Mouse (Mus musculus): ENCODE data around the gene Gm45785. TPM values are rescaled to one million over a fixed set of nuclear protein-coding genes. Genes with fewer than 3 reads are reported as not detected.

Gene Gm45785
- polyA plus RNA-seq, 1 experiment = not detected

GRCm38 (mm10) chr7:140851916-140852315 lies 4.2 kb downstream of the Gm45785 start:
- peaks cover 26% of the 10 kb centered on the region for H3K79me2 ChIP-seq (ENCODE audit: control insufficient read depth, insufficient read depth)
- no peak overlapping the region for H3K4me3 ChIP-seq (ENCODE audit: insufficient read depth, poor library complexity, severe bottlenecking)
- no peaks in the 10 kb centered on the region for H3K27me3 ChIP-seq (ENCODE audit: control insufficient read depth, insufficient read depth, insufficient read length)
- no peak overlapping the region for H3ac ChIP-seq (ENCODE audit: control insufficient read depth, insufficient read length, low read depth)
- H3K79me3 ChIP-seq (ENCODE audit: low read depth) = peaks cover 18% of the 10 kb centered on the region
- H3K36me3 ChIP-seq (ENCODE audit: control insufficient read depth, insufficient read depth) = peaks cover 22% of the 10 kb centered on the region
- no peak for TF ChIP-seq USF1 (IDR thresholded peaks at IDR 0.05; ENCODE audit: low read depth)
- TF ChIP-seq MAX (IDR thresholded peaks at IDR 0.05) = no peak
- TF ChIP-seq CEBPB (IDR thresholded peaks at IDR 0.05; ENCODE audit: low read depth) = no peak
- no peak for TF ChIP-seq MYOG (IDR thresholded peaks at IDR 0.05; ENCODE audit: control insufficient read depth, extremely low read depth, insufficient read length)
- TF ChIP-seq CTCF (IDR thresholded peaks at IDR 0.05; ENCODE audit: control insufficient read depth, insufficient read depth, insufficient read length) = no peak
- no peak for TF ChIP-seq FOSL1 (IDR thresholded peaks at IDR 0.05; ENCODE audit: insufficient read depth, low read length, poor library complexity, severe bottlenecking)
- no peak for TF ChIP-seq MYOD1 (IDR thresholded peaks at IDR 0.05; ENCODE audit: control insufficient read depth, insufficient read length, low read depth)

GRCm38 (mm10) chr7:140848591-140848990 lies 7.5 kb downstream of the Gm45785 start:
- TF ChIP-seq CEBPB (IDR thresholded peaks at IDR 0.05; ENCODE audit: low read depth) (no peak), CTCF (IDR thresholded peaks at IDR 0.05; ENCODE audit: control insufficient read depth, insufficient read depth, insufficient read length) (no peak), MAX (IDR thresholded peaks at IDR 0.05) (no peak), USF1 (IDR thresholded peaks at IDR 0.05; ENCODE audit: low read depth) (no peak)
- peaks cover 12% of the 10 kb centered on the region for H3K36me3 ChIP-seq (ENCODE audit: control insufficient read depth, insufficient read depth)
- peaks cover under 1% of the 10 kb centered on the region for H3K79me2 ChIP-seq (ENCODE audit: control insufficient read depth, insufficient read depth)
- H3K79me3 ChIP-seq (ENCODE audit: low read depth) = peaks cover 1% of the 10 kb centered on the region
- peaks cover 10% of the 10 kb centered on the region for H3K27me3 ChIP-seq (ENCODE audit: control insufficient read depth, insufficient read depth, insufficient read length)
- no peak overlapping the region for H3K4me3 ChIP-seq (ENCODE audit: insufficient read depth, poor library complexity, severe bottlenecking)
- H3ac ChIP-seq (ENCODE audit: control insufficient read depth, insufficient read length, low read depth) = no peak overlapping the region

- peaks cover 12% of the 10 kb centered on the region for H3K27me3 ChIP-seq (ENCODE audit: control insufficient read depth, insufficient read depth, insufficient read length)
- H3K79me3 ChIP-seq (ENCODE audit: low read depth) = no peaks in the 10 kb centered on the region
- no peak within 1 kb of the TSS for H3ac ChIP-seq (ENCODE audit: control insufficient read depth, insufficient read length, low read depth)
- no peak for TF ChIP-seq FOSL1 (IDR thresholded peaks at IDR 0.05; ENCODE audit: insufficient read depth, low read length, poor library complexity, severe bottlenecking)
- no peak for TF ChIP-seq MYOD1 (IDR thresholded peaks at IDR 0.05; ENCODE audit: control insufficient read depth, insufficient read length, low read depth)
- no peak for TF ChIP-seq USF1 (IDR thresholded peaks at IDR 0.05; ENCODE audit: low read depth)
- no peak for TF ChIP-seq MAX (IDR thresholded peaks at IDR 0.05)
- no peak for TF ChIP-seq MYOG (IDR thresholded peaks at IDR 0.05; ENCODE audit: control insufficient read depth, extremely low read depth, insufficient read length)
- TF ChIP-seq CTCF (IDR thresholded peaks at IDR 0.05; ENCODE audit: control insufficient read depth, insufficient read depth, insufficient read length) = no peak
- no peak for TF ChIP-seq CEBPB (IDR thresholded peaks at IDR 0.05; ENCODE audit: low read depth)
- no peaks in the 10 kb centered on the region for H3K79me2 ChIP-seq (ENCODE audit: control insufficient read depth, insufficient read depth)
- H3K36me3 ChIP-seq (ENCODE audit: control insufficient read depth, insufficient read depth) = peaks cover 5% of the 10 kb centered on the region
- no peak within 1 kb of the TSS for H3K4me3 ChIP-seq (ENCODE audit: insufficient read depth, poor library complexity, severe bottlenecking)
These were observed 8.2 kb downstream of the Gm45785 start, which contains the start of gene Odf3 for GRCm38 (mm10) chr7:140847755-140848580. Odf3 (plus strand) TSS chr7:140847805.

GRCm38 (mm10) chr7:140846676-140847075 lies 9.5 kb downstream of the Gm45785 start:
- peaks cover 12% of the 10 kb centered on the region for H3K27me3 ChIP-seq (ENCODE audit: control insufficient read depth, insufficient read depth, insufficient read length)
- H3K4me3 ChIP-seq (ENCODE audit: insufficient read depth, poor library complexity, severe bottlenecking) = no peak overlapping the region
- H3ac ChIP-seq (ENCODE audit: control insufficient read depth, insufficient read length, low read depth) = no peak overlapping the region
- TF ChIP-seq CEBPB (IDR thresholded peaks at IDR 0.05; ENCODE audit: low read depth) (no peak), MAX (IDR thresholded peaks at IDR 0.05) (no peak), CTCF (IDR thresholded peaks at IDR 0.05; ENCODE audit: control insufficient read depth, insufficient read depth, insufficient read length) (no peak), FOSL1 (IDR thresholded peaks at IDR 0.05; ENCODE audit: insufficient read depth, low read length, poor library complexity, severe bottlenecking) (no peak), MYOD1 (IDR thresholded peaks at IDR 0.05; ENCODE audit: control insufficient read depth, insufficient read length, low read depth) (no peak)
- H3K79me3 ChIP-seq (ENCODE audit: low read depth) = no peaks in the 10 kb centered on the region
- H3K36me3 ChIP-seq (ENCODE audit: control insufficient read depth, insufficient read depth) = no peaks in the 10 kb centered on the region
- no peaks in the 10 kb centered on the region for H3K79me2 ChIP-seq (ENCODE audit: control insufficient read depth, insufficient read depth)

- Histone ChIP-seq H3K4me3 (ENCODE audit: insufficient read depth, poor library complexity, severe bottlenecking) (no peak overlapping the region), H3K79me2 (ENCODE audit: control insufficient read depth, insufficient read depth) (no peaks in the 10 kb centered on the region), H3ac (ENCODE audit: control insufficient read depth, insufficient read length, low read depth) (no peak overlapping the region), H3K36me3 (ENCODE audit: control insufficient read depth, insufficient read depth) (no peaks in the 10 kb centered on the region), H3K79me3 (ENCODE audit: low read depth) (no peaks in the 10 kb centered on the region), H3K27me3 (ENCODE audit: control insufficient read depth, insufficient read depth, insufficient read length) (peaks cover 12% of the 10 kb centered on the region)
- TF ChIP-seq USF1 (IDR thresholded peaks at IDR 0.05; ENCODE audit: low read depth) = no peak
- no peak for TF ChIP-seq MAX (IDR thresholded peaks at IDR 0.05)
These were observed 10.4 kb downstream of the Gm45785 start for GRCm38 (mm10) chr7:140845683-140846082.
